Mouse (Mus musculus) limb, embryonic 10.5 days (tissue): ENCODE measurements around the gene Plekhb1. TPM values are rescaled to one million over a fixed set of nuclear protein-coding genes. Genes with fewer than 3 reads are reported as not detected.
A peak's percentile ranks its signal among the peaks of the same experiment; 100 is the strongest.

ENCODE experiments used
- DNase-seq: peaks from one replicate; pipeline ENCODE4 v3.0.0-alpha.2; 2017; ENCODE audit warnings: low spot score
- H3K27ac ChIP-seq: fragments of 300-500 bp; sonication (generic); 2 replicates; pipeline ENCODE4 v1.5.1; 2016; ENCODE audit warnings: mild to moderate bottlenecking
- H3K27me3 ChIP-seq: fragments of 300-500 bp; sonication (generic); 2 replicates; pipeline ENCODE4 v1.6.1; 2016; ENCODE audit warnings: low read depth, mild to moderate bottlenecking; ENCODE audit not compliant: poor library complexity, severe bottlenecking
- H3K36me3 ChIP-seq: fragments of 300-500 bp; sonication (generic); 2 replicates; pipeline ENCODE4 v1.6.1; 2016; ENCODE audit warnings: mild to moderate bottlenecking, moderate library complexity
- H3K4me1 ChIP-seq: fragments of 300-500 bp; sonication (generic); 2 replicates; pipeline ENCODE4 v1.6.1; 2016
- H3K4me3 ChIP-seq: fragments of 300-500 bp; sonication (generic); 2 replicates; pipeline ENCODE4 v1.5.1; 2016; ENCODE audit warnings: mild to moderate bottlenecking, moderate library complexity
- H3K9me3 ChIP-seq: fragments of 300-500 bp; sonication (generic); replicated peaks from 2 replicates; pipeline ENCODE4 v1.6.1; 2016; ENCODE audit warnings: mild to moderate bottlenecking
- WGBS: fragments of 180-500 bp; shearing (Covaris S2); methylation state at CpG from one replicate; pipeline ENCODE4 v1.1.7; 2016; 5-methylcytosine and 5-hydroxymethylcytosine counted together
- polyA plus RNA-seq: library from polyadenylated mRNA; unstranded; fragments of >200 nt; fragmentation: Nextera tagmentation; extraction: Ambion mirVana; gene quantifications from 2 replicates; pipeline ENCODE4 v1.2.1, GENCODE M21; 2016

Gene Plekhb1
- polyA plus RNA-seq, 1 experiment from 2014 or later = 1.5 TPM

GRCm38 (mm10) chr7:100607214-100608129, 54.7 kb downstream of the Plekhb1 start, which contains the start of gene Rab6a:
TSS of gene Rab6a (plus strand) at chr7:100607410.
- under 1% methylated on average over 105 of the region's 105 CpGs for WGBS
- Histone ChIP-seq H3K4me3 (peak within 1 kb of the TSS; percentile 99), H3K27ac (peak within 1 kb of the TSS; percentile 98), H3K9me3 (no peaks in the 10 kb centered on the region), H3K36me3 (no peaks in the 10 kb centered on the region), H3K27me3 (0 out of 2 replicates have a peak, but pooled peaks cover 5% of the 10 kb centered on the region), H3K4me1 (peaks cover 21% of the 10 kb centered on the region)
- peak; percentile 99 for DNase-seq

- no peak for DNase-seq
- no peak overlapping the region for H3K27ac ChIP-seq
- WGBS = 88% methylated on average over 5 of the region's 5 CpGs
- H3K27me3 ChIP-seq = 0 out of 2 replicates have a peak, but pooled peaks cover 5% of the 10 kb centered on the region
- no peaks in the 10 kb centered on the region for H3K4me1 ChIP-seq
- no peaks in the 10 kb centered on the region for H3K9me3 ChIP-seq
- H3K4me3 ChIP-seq = no peak overlapping the region
- no peaks in the 10 kb centered on the region for H3K36me3 ChIP-seq
These were observed 62.0 kb downstream of the Plekhb1 start for GRCm38 (mm10) chr7:100600211-100600610.

- DNase-seq = no peak
- Histone ChIP-seq H3K4me3 (no peak overlapping the region), H3K27me3 (no peaks in the 10 kb centered on the region), H3K27ac (no peak overlapping the region), H3K9me3 (no peaks in the 10 kb centered on the region), H3K36me3 (no peaks in the 10 kb centered on the region), H3K4me1 (0 out of 2 replicates have a peak, but pooled peaks cover 3% of the 10 kb centered on the region)
These were observed 68.9 kb downstream of the Plekhb1 start for GRCm38 (mm10) chr7:100593349-100593748.

Other genes starting within 250 kb of the Plekhb1 start
- gene Ucp3, start 189.4 kb downstream of the Plekhb1 start, polyA plus RNA-seq = not detected in 2 replicates
- 98.8 and 126 TPM in 2 replicates for gene Ucp2, start 169.1 kb downstream of the Plekhb1 start, polyA plus RNA-seq
- gene Dnajb13, start 147.5 kb downstream of the Plekhb1 start, polyA plus RNA-seq = 0.13 and 0.24 TPM in 2 replicates
- 19.3 and 21.3 TPM in 2 replicates for gene Coa4, start 125.3 kb downstream of the Plekhb1 start, polyA plus RNA-seq
- gene Rab6a, start 55.0 kb downstream of the Plekhb1 start, polyA plus RNA-seq = 81.9 and 92.3 TPM in 2 replicates
- gene Mrpl48, start 54.1 kb downstream of the Plekhb1 start, polyA plus RNA-seq = 57.3 and 59.5 TPM in 2 replicates
- gene Fam168a, start 44.2 kb upstream of the Plekhb1 start, polyA plus RNA-seq = 29.6 and 39.6 TPM in 2 replicates
- 5.9 and 7.9 TPM in 2 replicates for gene Relt, start 201.0 kb upstream of the Plekhb1 start, polyA plus RNA-seq